Mouse (Mus musculus): Measurements from ENCODE around the gene Prrt2.

DNA sequence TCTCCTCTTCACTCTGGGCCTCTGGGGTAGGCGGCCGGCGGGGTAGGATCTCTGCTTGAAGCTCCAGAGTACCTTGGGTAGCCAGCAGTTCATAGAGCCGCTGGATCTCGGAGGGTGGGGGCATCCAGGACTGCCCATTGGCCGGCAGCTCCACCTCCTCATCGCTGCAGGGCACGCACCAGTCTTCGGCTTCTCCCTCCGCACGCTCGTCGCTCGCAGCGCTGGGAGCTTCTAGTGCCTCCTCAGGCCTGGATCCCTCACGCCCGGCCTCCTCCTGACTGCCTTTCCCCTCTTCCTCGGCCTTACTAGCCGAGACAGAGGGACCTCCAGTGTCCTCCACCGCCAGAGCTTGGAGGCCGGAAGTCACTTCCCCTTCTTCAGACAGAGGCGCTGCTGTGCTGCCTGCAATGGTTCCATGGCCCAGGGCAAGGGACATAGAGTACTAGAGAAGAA is 4.5 kb downstream of the Prrt2 start:
- TF ChIP-seq CTCF (IDR thresholded peaks at IDR 0.05; ENCODE audit: low read depth, low read length), result no peak
- no peak for TF ChIP-seq EP300 (IDR thresholded peaks at IDR 0.05; ENCODE audit: insufficient read depth, low read depth, low read length)
- TF ChIP-seq POLR2A (IDR thresholded peaks at IDR 0.05; ENCODE audit: insufficient read depth, low read length), result no peak
